Mouse (Mus musculus) midbrain, embryonic 13.5 days (tissue): ENCODE measurements at regions not wholly inside any gene's neighbourhood (a gene's known extent, or its start where the extent isn't known, plus 50 kb on each side); places are given as distances from the start of the nearest gene placed in this dataset.

Experiments used
- ATAC-seq: fragments of 200-750 bp; cut with Nextera tagmentation; 2 replicates; pipeline ENCODE4 v1.8.0; 2017; ENCODE audit warnings: mild to moderate bottlenecking, moderate TSS enrichment, moderate library complexity
- H3K27ac ChIP-seq: fragments of 300-500 bp; sonication (generic); 2 replicates; pipeline ENCODE4 v1.5.1; 2015; ENCODE audit warnings: inconsistent platforms, mild to moderate bottlenecking, moderate library complexity
- H3K27me3 ChIP-seq: fragments of 300-500 bp; sonication (generic); 2 replicates; pipeline ENCODE4 v1.6.1; 2015; ENCODE audit warnings: mild to moderate bottlenecking, inconsistent platforms
- H3K36me3 ChIP-seq: fragments of 300-500 bp; sonication (generic); 2 replicates; pipeline ENCODE4 v1.6.1; 2015; ENCODE audit warnings: mild to moderate bottlenecking, inconsistent platforms
- H3K4me1 ChIP-seq: fragments of 300-500 bp; sonication (generic); replicated peaks from 2 replicates; pipeline ENCODE4 v1.6.1; 2015; ENCODE audit warnings: inconsistent platforms
- H3K4me2 ChIP-seq: fragments of 300-500 bp; sonication (generic); replicated peaks from 2 replicates; pipeline ENCODE4 v1.6.1; 2015; ENCODE audit warnings: moderate library complexity, mild to moderate bottlenecking, inconsistent platforms
- H3K4me3 ChIP-seq: fragments of 300-500 bp; sonication (generic); replicated peaks from 2 replicates; pipeline ENCODE4 v1.5.1; 2015; ENCODE audit warnings: mild to moderate bottlenecking, inconsistent platforms
- H3K9ac ChIP-seq: fragments of 300-500 bp; sonication (generic); replicated peaks from 2 replicates; pipeline ENCODE4 v1.6.1; 2015; ENCODE audit warnings: mild to moderate bottlenecking, inconsistent platforms
- H3K9me3 ChIP-seq: fragments of 300-500 bp; sonication (generic); 2 replicates; pipeline ENCODE4 v1.6.1; 2016; ENCODE audit warnings: mild to moderate bottlenecking, inconsistent platforms
- WGBS: fragments of 180-500 bp; shearing (Covaris S2); methylation state at CpG from one replicate; pipeline ENCODE4 v1.1.7; 2015; 5-methylcytosine and 5-hydroxymethylcytosine counted together

DNA sequence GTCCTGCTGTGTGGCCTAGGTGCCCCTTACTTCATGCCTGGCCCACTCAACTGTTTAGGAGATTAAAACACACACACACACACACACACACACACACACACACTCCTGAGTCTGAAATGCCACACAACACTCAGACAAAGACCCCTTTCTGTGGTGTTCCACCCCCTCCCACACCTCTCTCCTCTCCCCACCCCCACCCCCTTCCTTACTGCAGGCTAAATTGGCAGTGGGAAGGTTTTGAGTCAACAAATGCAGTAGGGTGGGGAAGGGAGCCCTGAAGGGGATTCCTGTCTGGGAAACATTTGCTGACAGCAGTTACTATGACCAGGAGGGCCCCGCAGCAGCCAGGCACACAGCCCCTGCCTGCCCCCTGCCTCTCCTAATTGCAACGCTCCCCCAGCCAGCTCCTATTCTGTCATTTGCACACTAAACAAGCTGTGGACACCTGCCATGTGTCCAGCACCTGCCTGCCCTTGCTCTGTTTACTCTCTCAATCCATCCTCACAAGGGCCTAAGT, 69.5 kb downstream of the Ephb3 start:
- Histone ChIP-seq H3K4me2 (peak overlapping the region; percentile 4; the same call in 1 of the 2 replicates), H3K9ac (no peak overlapping the region), H3K36me3 (no peaks in the 10 kb centered on the region), H3K4me1 (peaks cover 43% of the 10 kb centered on the region), H3K9me3 (0 out of 2 replicates have a peak, but pooled peaks cover 3% of the 10 kb centered on the region), H3K4me3 (no peak overlapping the region), H3K27ac (peak overlapping the region; percentile 83), H3K27me3 (no peaks in the 10 kb centered on the region)
- peak; percentile 86 for ATAC-seq
- WGBS: 0% methylated on average over 2 of the region's 2 CpGs

DNA sequence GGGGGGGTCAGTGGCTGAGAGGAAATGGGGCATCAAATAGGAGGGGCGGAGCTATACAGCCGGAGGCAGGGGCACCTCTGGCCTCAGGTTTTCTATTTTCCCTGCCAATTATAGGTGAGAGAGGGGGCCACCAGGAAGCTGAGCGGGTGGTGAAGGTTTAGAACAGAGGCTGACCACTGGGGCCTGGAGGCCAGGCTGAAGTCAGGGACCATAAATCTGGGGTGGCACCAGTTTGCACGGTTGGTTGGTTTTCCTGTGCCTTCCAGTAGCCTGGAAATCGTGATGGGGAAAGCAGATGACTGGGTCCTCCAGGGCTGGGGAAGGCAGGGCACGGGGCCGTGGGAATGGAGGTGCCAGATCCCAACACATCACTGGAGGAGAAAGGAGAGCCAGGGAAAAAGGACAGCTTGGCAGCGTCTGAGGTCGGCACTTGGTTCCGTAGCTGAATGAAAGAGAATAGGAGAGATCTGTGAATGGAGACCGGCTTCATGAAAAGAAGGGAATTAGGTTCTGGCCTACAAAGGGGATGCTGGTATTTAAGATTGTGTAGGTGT, 73.3 kb downstream of the Ephb3 start:
- no peak for ATAC-seq

DNA sequence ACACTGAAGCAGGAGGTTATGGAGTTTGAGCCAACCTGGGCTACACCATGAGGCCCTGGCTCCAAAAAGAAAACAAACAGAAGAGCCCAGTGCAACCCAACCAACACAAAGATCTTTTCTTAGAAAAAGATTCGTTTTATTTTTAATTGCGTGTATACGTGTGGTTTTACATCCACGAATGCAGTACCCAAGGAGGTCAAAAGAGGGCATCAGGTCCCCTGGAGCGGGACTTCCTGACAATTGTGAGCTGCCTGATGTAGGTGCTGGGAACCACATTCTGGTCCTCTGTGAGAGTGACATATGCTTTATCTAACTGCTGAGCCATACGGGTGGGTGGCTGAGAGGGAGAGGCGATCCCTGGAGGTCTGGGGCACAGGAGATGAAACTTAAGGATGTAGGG, 73.8 kb downstream of the Ephb3 start:
- H3K9me3 ChIP-seq: 0 out of 2 replicates have a peak, but pooled peaks cover 3% of the 10 kb centered on the region
- ATAC-seq: no peak
- H3K4me3 ChIP-seq: no peak overlapping the region
- no peak overlapping the region for H3K9ac ChIP-seq
- H3K27ac ChIP-seq: no peak overlapping the region
- 95% methylated on average over 7 of the region's 7 CpGs for WGBS
- no peak overlapping the region for H3K4me2 ChIP-seq
- H3K36me3 ChIP-seq: no peaks in the 10 kb centered on the region
- H3K4me1 ChIP-seq: peaks cover 22% of the 10 kb centered on the region
- H3K27me3 ChIP-seq: peaks cover 10% of the 10 kb centered on the region

More for the DNA sequence above, 73.3 kb downstream of the Ephb3 start:
- no peak overlapping the region for H3K4me3 ChIP-seq
- H3K36me3 ChIP-seq: no peaks in the 10 kb centered on the region
- 85% methylated on average over 11 of the region's 11 CpGs for WGBS
- 0 out of 2 replicates have a peak, but pooled peaks cover 3% of the 10 kb centered on the region for H3K9me3 ChIP-seq
- peaks cover 7% of the 10 kb centered on the region; the same call in 1 of the 2 replicates for H3K27me3 ChIP-seq
- no peak overlapping the region for H3K9ac ChIP-seq
- H3K27ac ChIP-seq: no peak overlapping the region
- H3K4me2 ChIP-seq: no peak overlapping the region
- H3K4me1 ChIP-seq: peaks cover 27% of the 10 kb centered on the region

DNA sequence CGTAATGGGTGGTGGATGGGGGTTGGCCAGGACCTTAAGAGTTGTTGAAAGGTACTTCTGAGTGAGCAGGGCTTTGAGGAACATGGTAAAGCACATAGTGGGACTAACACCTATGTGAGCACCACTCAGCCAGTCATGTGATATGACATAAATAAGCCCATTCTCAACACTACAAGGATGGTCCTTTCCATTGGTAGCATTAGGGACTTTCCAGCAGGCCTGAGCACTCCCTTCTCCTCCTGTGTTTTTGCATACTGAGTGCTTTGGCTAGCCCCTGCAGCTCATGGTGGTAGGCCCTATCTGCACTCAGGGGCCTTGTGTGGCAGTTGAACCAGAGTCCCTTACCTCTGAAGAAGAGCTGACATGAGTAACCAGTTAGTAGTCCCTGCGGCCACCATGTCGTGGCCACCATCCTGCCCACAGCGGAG, 75.7 kb downstream of the Ephb3 start:
- H3K4me3 ChIP-seq: no peak overlapping the region
- no peak for ATAC-seq
- 95% methylated on average over 4 of the region's 4 CpGs for WGBS
- no peaks in the 10 kb centered on the region for H3K36me3 ChIP-seq
- no peak overlapping the region for H3K27ac ChIP-seq
- H3K4me2 ChIP-seq: no peak overlapping the region
- H3K4me1 ChIP-seq: peaks cover 6% of the 10 kb centered on the region; the same call in 1 of the 2 replicates
- 0 out of 2 replicates have a peak, but pooled peaks cover 3% of the 10 kb centered on the region for H3K9me3 ChIP-seq
- peaks cover 10% of the 10 kb centered on the region for H3K27me3 ChIP-seq
- no peak overlapping the region for H3K9ac ChIP-seq

DNA sequence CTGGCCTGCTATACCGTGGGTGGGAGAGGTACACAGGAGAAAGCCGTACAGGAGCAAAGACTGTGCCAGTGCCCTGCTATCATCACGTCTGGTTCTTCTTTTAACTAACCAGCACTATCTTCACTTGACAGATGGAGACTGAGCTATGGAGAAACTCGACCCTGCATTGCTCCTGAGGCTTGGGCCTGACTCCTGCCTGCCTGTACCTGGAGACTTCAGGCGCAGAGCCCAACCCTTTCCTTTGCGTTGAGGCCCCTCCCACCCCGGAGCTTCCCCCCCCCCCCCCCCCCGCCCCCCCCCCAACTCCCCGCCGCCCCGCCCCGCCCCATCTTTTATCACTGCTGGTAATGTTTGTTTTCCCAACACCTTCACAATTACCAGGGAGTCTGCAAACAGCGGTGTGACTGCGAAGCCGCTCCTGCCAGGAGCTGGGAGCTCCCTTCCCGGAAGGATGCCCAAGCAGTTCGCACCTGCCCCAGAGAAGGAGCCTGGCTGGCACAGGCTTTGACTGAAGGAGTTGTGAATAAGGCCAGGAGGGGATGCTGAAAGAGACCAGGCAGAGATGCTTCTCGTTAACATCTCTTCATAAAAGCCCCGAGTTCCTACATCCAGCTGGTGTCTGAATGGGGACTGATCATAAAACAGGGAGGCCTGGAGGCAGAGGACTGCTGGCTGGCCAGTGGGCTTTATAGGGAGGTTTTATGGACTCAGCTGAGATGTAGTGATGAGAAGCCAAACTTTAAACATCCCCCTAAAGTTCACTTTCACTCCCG, 77.6 kb downstream of the Ephb3 start:
- H3K4me1 ChIP-seq: peaks cover 9% of the 10 kb centered on the region; the same call in 1 of the 2 replicates
- H3K4me3 ChIP-seq: no peak overlapping the region
- peaks cover 10% of the 10 kb centered on the region for H3K27me3 ChIP-seq
- no peak overlapping the region for H3K27ac ChIP-seq
- 14% methylated on average over 13 of the region's 20 CpGs for WGBS
- no peak overlapping the region for H3K4me2 ChIP-seq
- H3K9ac ChIP-seq: no peak overlapping the region
- H3K9me3 ChIP-seq: no peaks in the 10 kb centered on the region
- ATAC-seq: no peak
- H3K36me3 ChIP-seq: no peaks in the 10 kb centered on the region

DNA sequence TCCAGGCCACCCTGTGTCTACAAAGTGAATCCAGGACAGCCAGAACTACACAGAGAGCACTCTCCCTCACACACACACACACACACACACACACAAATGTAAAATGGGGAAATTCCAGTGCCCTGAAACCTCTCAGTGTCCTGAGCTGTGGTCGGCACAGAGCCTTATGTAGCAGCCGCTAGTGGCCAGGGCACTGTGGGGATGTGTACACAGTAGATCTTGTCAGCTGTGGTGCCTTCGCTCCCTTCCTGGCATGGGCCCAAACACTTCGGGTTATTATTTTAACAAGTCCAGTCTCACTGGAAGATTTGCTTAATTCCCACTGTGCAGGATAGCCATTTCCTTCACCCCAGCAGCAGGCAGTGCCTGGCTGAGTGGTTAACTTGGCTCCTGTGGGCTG, 81.5 kb downstream of the Ephb3 start:
- no peak overlapping the region for H3K9ac ChIP-seq
- ATAC-seq: no peak
- no peaks in the 10 kb centered on the region for H3K9me3 ChIP-seq
- H3K27me3 ChIP-seq: peaks cover 6% of the 10 kb centered on the region
- no peaks in the 10 kb centered on the region for H3K36me3 ChIP-seq
- H3K27ac ChIP-seq: no peak overlapping the region
- H3K4me2 ChIP-seq: no peak overlapping the region
- no peak overlapping the region for H3K4me3 ChIP-seq
- WGBS: 64% methylated on average over 4 of the region's 4 CpGs
- H3K4me1 ChIP-seq: peaks cover 9% of the 10 kb centered on the region; the same call in 1 of the 2 replicates

DNA sequence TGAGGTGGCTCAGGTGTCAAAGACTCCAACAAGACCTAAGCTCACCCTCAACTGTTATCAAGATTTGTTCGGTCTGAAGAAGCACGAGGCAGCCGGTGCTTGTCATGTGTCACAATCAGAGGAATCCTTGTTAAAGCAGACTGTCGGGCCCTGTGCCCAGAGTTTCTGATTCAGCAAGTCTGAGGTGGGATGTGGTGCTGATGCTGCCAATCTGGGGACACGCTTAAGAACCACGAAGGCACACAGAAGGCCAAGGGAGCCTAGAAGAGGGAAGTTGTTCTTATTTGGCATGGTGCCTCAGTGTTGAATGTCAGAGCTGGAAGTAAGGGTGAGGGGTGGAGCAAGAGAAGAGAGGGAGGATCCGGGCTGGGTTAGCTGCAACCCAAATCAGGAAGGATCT, 85.0 kb downstream of the Ephb3 start:
- Histone ChIP-seq H3K27ac (no peak overlapping the region), H3K4me1 (peaks cover 7% of the 10 kb centered on the region), H3K27me3 (peaks cover 5% of the 10 kb centered on the region; the same call in 1 of the 2 replicates), H3K9me3 (no peaks in the 10 kb centered on the region), H3K4me2 (no peak overlapping the region), H3K36me3 (no peaks in the 10 kb centered on the region), H3K9ac (no peak overlapping the region), H3K4me3 (no peak overlapping the region)
- no peak for ATAC-seq
- 89% methylated on average over 7 of the region's 7 CpGs for WGBS

DNA sequence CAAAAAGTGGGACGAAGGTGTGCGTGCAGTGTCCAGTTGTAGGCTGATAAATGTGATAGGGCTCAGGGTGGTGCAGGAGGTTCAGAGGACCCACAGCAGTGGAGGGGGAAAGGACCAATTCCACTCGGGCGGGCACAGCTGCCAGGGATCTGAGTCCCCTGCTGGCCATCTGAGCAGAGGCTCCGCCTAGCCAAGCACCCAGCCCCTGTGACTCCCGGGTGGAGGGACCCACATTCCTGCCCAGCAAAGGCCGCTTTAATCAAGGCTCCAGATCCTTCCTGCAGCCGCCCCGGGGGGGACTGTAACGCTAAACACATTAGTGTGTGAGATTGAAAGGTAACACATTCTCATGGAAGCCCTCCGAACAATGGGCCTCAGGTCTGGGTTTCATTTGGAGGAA, 88.5 kb downstream of the Ephb3 start:
- Histone ChIP-seq H3K9me3 (no peaks in the 10 kb centered on the region), H3K27me3 (peaks cover 5% of the 10 kb centered on the region; the same call in 1 of the 2 replicates), H3K9ac (no peak overlapping the region), H3K36me3 (no peaks in the 10 kb centered on the region), H3K4me2 (no peak overlapping the region), H3K4me1 (peaks cover 21% of the 10 kb centered on the region), H3K4me3 (no peak overlapping the region), H3K27ac (no peak overlapping the region)
- 34% methylated on average over 11 of the region's 11 CpGs for WGBS
- no peak for ATAC-seq

DNA sequence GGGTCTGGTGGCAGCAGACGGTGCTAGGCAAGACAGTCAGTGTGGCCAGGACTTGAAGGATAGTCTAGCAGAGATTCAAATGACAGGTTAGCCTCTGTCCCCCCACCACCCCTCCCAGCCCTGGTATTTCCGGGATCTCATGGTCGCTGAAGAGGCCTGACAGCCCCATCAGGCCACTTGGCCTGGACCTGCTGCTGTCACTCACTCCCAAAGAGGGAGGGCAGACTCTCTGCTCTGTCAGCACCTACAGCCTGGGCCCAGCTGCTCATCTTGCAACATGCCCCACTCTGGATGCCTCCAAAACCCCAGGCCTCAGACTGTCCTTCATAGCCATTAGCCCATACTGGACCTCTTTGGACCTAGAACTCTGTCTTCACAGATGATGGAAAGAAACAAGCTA, 89.0 kb downstream of the Ephb3 start:
- Histone ChIP-seq H3K27me3 (peaks cover 5% of the 10 kb centered on the region; the same call in 1 of the 2 replicates), H3K27ac (no peak overlapping the region), H3K4me1 (peaks cover 21% of the 10 kb centered on the region), H3K4me3 (no peak overlapping the region), H3K36me3 (no peaks in the 10 kb centered on the region), H3K4me2 (no peak overlapping the region), H3K9ac (no peak overlapping the region), H3K9me3 (no peaks in the 10 kb centered on the region)
- no peak for ATAC-seq
- WGBS: 41% methylated on average over 3 of the region's 3 CpGs

DNA sequence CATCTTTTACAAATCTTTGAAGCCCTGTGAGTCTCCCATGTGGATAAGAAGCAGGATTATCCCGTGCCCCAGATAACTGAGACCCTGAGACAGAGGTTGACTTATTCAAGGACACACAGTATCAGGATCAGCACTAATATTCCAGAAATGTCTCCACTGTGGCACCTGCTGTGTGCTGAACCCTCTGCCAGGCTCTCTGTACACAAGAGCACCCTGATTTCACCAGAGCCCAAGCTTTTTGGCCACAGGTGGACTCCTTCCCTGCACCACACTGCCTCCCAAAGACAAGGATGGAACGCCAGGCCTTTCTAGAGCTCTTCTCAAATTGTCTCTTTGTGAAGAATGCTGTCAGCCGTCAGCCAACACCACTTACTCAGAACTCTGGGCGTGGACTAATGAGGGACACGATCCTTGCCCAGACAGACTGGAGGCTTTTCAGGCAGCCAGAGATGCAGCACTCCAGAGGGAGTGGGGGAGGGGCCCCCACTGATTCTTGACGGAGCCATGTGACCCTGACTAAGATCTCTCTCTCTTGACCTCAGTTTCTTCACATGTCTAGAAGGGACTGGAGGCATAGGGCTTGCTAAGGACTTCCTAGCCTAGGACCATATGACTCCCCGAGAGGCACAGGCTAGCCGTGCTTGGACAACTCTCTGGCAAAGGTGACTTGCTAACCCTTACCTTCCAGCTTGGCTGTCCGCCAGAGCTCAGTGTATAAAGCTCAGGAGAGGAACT, 90.3 kb downstream of the Ephb3 start:
- peaks cover 5% of the 10 kb centered on the region; the same call in 1 of the 2 replicates for H3K27me3 ChIP-seq
- H3K9me3 ChIP-seq: no peaks in the 10 kb centered on the region
- H3K4me3 ChIP-seq: no peak overlapping the region
- H3K4me1 ChIP-seq: peaks cover 21% of the 10 kb centered on the region
- H3K27ac ChIP-seq: no peak overlapping the region
- ATAC-seq: peak; percentile 44; the same call in 1 of the 2 replicates
- H3K36me3 ChIP-seq: no peaks in the 10 kb centered on the region
- H3K9ac ChIP-seq: no peak overlapping the region
- no peak overlapping the region for H3K4me2 ChIP-seq
- 36% methylated on average over 9 of the region's 9 CpGs for WGBS

DNA sequence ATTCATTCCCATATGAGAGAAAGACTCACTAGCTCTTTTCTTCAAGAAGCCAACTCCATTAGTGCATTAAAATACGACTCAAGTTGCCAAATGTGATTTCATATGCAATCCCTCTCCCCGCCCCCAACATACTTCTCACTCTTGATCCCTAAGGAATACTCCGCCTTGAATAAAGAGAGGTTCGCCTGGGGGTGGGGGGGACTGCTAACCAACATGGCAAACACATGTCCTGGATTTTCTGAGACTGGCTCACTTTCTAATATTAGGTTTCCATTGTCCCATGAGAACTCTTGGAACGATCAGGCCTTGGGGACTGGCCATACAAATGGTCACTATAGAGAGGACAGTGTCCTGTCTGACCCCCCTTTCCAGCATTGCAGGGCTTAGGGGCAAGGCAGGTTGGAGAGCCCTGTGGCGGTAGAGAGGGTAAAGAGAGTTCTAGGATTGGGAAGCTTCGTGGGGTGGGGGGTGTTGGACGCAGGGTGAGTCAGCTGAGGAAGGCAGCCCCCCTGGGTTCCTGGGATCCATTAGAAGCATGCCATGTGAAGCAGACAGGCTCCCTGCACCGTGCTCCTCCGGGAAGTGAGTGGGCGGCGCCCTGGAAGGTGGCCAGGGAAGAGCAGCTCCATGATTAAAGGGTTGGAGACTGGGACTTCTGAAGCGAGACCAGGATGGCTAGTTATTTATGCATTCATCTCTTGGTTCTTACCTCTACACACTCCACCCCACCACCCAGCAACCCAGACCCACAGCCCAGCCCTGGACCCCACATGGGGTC, 91.6 kb downstream of the Ephb3 start:
- ATAC-seq: peak; percentile 68
- 74% methylated on average over 13 of the region's 13 CpGs for WGBS

More for the DNA sequence above, 91.6 kb downstream of the Ephb3 start:
- no peaks in the 10 kb centered on the region for H3K9me3 ChIP-seq
- no peak overlapping the region for H3K4me3 ChIP-seq
- H3K9ac ChIP-seq: no peak overlapping the region
- H3K4me2 ChIP-seq: no peak overlapping the region
- H3K27me3 ChIP-seq: peaks cover 5% of the 10 kb centered on the region; the same call in 1 of the 2 replicates
- no peak overlapping the region for H3K27ac ChIP-seq
- H3K4me1 ChIP-seq: peaks cover 21% of the 10 kb centered on the region
- no peaks in the 10 kb centered on the region for H3K36me3 ChIP-seq
